Mouse (Mus musculus) E14TG2a.4 (cell line): ENCODE measurements around the gene Zfp366.

Experiments
- H3K27me3 ChIP-seq: 2 replicates; pipeline ENCODE4 v1.6.1; 2014; ENCODE audit warnings: low read length, control low read depth; ENCODE audit not compliant: insufficient read depth
- H3K36me3 ChIP-seq: 2 replicates; pipeline ENCODE4 v1.6.1; 2014; ENCODE audit warnings: low read length, control low read depth; ENCODE audit not compliant: insufficient read depth
- H3K4me1 ChIP-seq: replicated peaks from 2 replicates; pipeline ENCODE4 v1.6.1; 2014; ENCODE audit warnings: low read depth, low read length, control low read depth
- H3K4me3 ChIP-seq: replicated peaks from 2 replicates; pipeline ENCODE4 v1.5.1; 2014; ENCODE audit warnings: mild to moderate bottlenecking, low read length
- H3K9me3 ChIP-seq: 2 replicates; pipeline ENCODE4 v1.6.1; 2014; ENCODE audit warnings: low read length, control low read depth
- CTCF ChIP-seq: conservative IDR thresholded peaks from 2 replicates; pipeline ENCODE4 v1.5.1; 2014; ENCODE audit warnings: low read length
- NANOG ChIP-seq: IDR thresholded peaks from 2 replicates; pipeline ENCODE4 v1.6.1; 2014; ENCODE audit warnings: borderline replicate concordance, low read length, mixed read lengths
- POU5F1 ChIP-seq: IDR thresholded peaks from 2 replicates; pipeline ENCODE4 v1.6.1; 2014; ENCODE audit warnings: low read length, borderline replicate concordance

Zfp366 gene

DNA sequence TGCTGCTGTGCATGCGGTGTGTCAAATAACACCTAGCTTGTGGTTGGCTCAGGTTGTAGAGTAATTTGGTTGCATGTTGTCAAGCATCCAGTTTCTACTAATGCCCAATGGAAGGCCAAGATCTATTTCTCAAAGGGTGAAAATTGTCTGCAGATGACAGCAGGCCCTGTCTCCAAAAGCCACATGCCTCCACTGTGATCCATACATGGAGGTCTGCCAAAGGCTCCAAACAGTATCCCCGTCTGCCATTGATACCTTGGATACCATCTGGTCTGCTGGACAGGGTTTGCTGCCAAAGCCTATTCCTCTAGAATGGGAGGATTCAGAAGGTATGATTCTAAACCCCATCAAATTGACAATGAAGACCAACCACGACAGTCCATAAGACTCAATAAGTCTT lies 74.1 kb downstream of the Zfp366 start:
- Histone ChIP-seq H3K27me3 (no peaks in the 10 kb centered on the region; the same call in 1 of the 2 replicates), H3K4me3 (no peak overlapping the region), H3K4me1 (no peaks in the 10 kb centered on the region; the same call in 1 of the 2 replicates), H3K36me3 (no peaks in the 10 kb centered on the region), H3K9me3 (no peaks in the 10 kb centered on the region)
- no peak for TF ChIP-seq NANOG
- no peak for TF ChIP-seq CTCF
- no peak for TF ChIP-seq POU5F1

DNA sequence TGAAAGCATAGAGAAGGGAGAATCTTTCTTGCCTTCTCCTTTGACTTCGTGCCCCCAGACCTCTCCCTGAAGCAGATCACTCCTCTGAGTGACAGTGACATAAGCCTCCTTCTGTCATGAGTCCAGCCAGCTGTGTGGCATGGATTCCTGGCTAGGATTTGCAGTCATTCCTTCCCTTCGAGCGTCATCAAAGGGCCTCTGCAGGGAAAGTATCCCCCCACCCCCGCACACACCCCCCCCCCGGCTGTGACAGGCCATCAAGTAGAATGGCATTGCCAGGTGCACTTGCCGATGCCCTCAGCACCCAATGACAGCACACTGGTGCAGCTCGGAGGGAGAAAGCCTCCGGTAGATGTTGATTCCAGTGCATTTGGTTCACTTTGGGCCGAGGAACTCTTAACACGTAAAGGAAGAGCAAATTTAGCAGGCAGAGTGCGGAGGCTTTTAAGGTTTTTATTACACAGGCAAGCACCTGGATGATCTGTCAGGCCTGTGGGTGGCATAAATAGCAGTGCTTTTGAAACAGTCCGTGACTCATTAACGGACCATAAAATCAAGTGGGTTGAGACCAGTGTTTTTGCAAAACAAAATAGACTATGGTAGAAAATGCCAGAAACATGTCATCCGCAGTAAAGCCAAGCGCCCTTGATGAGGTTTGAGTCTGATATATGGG lies 75.0 kb downstream of the Zfp366 start:
- Histone ChIP-seq H3K4me3 (no peak overlapping the region), H3K36me3 (no peaks in the 10 kb centered on the region), H3K27me3 (no peaks in the 10 kb centered on the region; the same call in 1 of the 2 replicates), H3K9me3 (no peaks in the 10 kb centered on the region), H3K4me1 (no peaks in the 10 kb centered on the region; the same call in 1 of the 2 replicates)
- TF ChIP-seq CTCF (no peak), POU5F1 (no peak), NANOG (no peak)

DNA sequence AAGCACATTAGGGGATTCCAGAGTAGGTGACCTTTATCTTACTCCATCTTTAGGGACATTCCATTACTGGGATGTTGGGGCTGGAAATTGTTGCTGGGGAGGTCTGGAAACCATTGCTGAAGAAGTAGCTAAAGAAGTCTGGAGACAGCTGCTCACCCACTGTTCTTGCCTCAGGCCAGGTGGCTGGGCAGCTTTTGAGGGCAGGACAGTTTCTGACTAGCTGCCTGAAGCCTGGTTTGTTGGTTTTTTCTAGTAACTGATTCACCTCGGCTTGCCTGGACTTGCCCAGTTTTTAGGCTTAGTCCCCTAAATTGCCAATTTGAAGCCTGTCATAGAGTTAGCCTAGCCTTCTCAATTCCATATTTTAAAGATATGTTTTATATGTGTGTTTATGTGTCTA lies 77.8 kb downstream of the Zfp366 start:
- Histone ChIP-seq H3K27me3 (no peaks in the 10 kb centered on the region; the same call in 1 of the 2 replicates), H3K4me1 (no peaks in the 10 kb centered on the region), H3K4me3 (no peak overlapping the region), H3K9me3 (no peaks in the 10 kb centered on the region), H3K36me3 (no peaks in the 10 kb centered on the region)
- TF ChIP-seq POU5F1, result no peak
- no peak for TF ChIP-seq NANOG
- TF ChIP-seq CTCF, result no peak

DNA sequence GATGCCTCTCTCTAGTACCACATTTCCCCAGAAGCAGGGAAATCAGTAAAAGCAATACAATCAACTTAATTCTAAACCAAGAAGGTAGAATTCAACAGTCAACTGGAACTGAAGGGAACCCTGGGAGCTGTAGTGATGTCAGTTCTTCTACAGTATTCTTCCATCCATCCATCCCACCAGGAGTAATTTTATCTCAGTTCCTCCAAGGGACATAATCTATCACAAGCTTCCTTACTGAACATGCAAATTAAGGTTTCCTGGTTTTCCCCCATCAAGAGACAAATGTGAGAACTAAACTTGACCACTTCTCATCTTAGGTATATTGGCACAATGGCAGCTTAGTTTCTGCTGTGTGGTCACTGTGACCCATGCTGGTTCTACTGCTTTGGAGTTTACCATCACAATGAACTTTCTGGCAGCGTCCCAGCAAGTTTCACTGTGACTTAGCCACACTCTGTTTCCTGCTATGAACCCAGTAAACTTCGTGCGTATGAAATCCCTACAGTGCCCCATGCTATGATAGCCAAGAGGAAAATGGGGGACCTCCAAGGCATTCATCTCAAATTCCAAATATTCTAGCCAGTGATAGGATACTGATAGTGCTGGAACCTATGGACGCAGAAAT lies 78.6 kb downstream of the Zfp366 start:
- H3K4me1 ChIP-seq, result no peaks in the 10 kb centered on the region
- H3K27me3 ChIP-seq, result no peaks in the 10 kb centered on the region; the same call in 1 of the 2 replicates
- no peaks in the 10 kb centered on the region for H3K9me3 ChIP-seq
- H3K36me3 ChIP-seq, result no peaks in the 10 kb centered on the region
- H3K4me3 ChIP-seq, result no peak overlapping the region
- TF ChIP-seq CTCF (no peak), NANOG (no peak)

GRCm38 (mm10) chr13:99264483-99264882 lies 79.9 kb downstream of the Zfp366 start:
- Histone ChIP-seq H3K9me3 (no peaks in the 10 kb centered on the region), H3K36me3 (no peaks in the 10 kb centered on the region), H3K4me1 (no peaks in the 10 kb centered on the region), H3K4me3 (no peak overlapping the region), H3K27me3 (no peaks in the 10 kb centered on the region)
- TF ChIP-seq CTCF (no peak), NANOG (no peak), POU5F1 (no peak)

- Histone ChIP-seq H3K4me3 (no peak overlapping the region), H3K9me3 (no peaks in the 10 kb centered on the region; the same call in 1 of the 2 replicates), H3K27me3 (no peaks in the 10 kb centered on the region), H3K4me1 (no peaks in the 10 kb centered on the region), H3K36me3 (no peaks in the 10 kb centered on the region)
- no peak for TF ChIP-seq NANOG
- no peak for TF ChIP-seq POU5F1
- no peak for TF ChIP-seq CTCF
Observed at GRCm38 (mm10) chr13:99272046-99272445, 87.4 kb downstream of the Zfp366 start.

GRCm38 (mm10) chr13:99277521-99277920 lies 92.9 kb downstream of the Zfp366 start:
- H3K27me3 ChIP-seq, result no peaks in the 10 kb centered on the region
- H3K36me3 ChIP-seq, result no peaks in the 10 kb centered on the region
- H3K4me3 ChIP-seq, result no peak overlapping the region
- no peaks in the 10 kb centered on the region; the same call in 1 of the 2 replicates for H3K9me3 ChIP-seq
- no peaks in the 10 kb centered on the region for H3K4me1 ChIP-seq
- TF ChIP-seq POU5F1 (no peak), CTCF (no peak), NANOG (no peak)

DNA sequence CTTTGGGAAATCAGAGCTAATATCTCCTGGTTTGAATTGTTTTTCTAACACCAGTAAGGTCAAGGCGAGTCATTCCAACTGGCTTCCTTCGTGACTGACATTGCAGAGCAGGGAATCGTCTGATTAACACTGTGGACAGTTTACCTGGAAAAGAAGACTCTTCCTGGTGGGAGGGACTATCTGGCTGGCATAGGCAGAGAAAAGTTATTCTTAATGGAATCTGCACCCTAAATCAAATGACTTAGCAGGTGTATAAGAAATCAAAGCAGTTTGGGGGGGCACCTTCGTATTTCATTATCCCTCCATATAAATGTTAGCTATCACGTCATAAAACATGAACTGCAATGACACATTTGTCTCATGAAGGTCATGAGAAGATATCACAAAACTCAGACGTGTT lies 93.9 kb downstream of the Zfp366 start:
- Histone ChIP-seq H3K27me3 (no peaks in the 10 kb centered on the region), H3K4me3 (no peak overlapping the region), H3K36me3 (no peaks in the 10 kb centered on the region), H3K4me1 (no peaks in the 10 kb centered on the region), H3K9me3 (no peaks in the 10 kb centered on the region)
- no peak for TF ChIP-seq POU5F1
- TF ChIP-seq NANOG, result no peak
- TF ChIP-seq CTCF, result no peak
